Mouse (Mus musculus) neural tube, embryonic 15.5 days (tissue): ENCODE data around the gene Actl10. TPM values are rescaled to one million over a fixed set of nuclear protein-coding genes. Genes with fewer than 3 reads are reported as not detected.

ENCODE experiments used
- ATAC-seq: fragments of 200-750 bp; cut with Nextera tagmentation; 2 replicates; pipeline ENCODE4 v1.8.0; 2017; ENCODE audit warnings: mild to moderate bottlenecking, moderate TSS enrichment, moderate library complexity; ENCODE audit not compliant: low FRiP score
- H3K27ac ChIP-seq: fragments of 300-500 bp; sonication (generic); replicated peaks from 2 replicates; pipeline ENCODE4 v1.5.1; 2015; ENCODE audit warnings: mild to moderate bottlenecking, inconsistent platforms
- H3K27me3 ChIP-seq: fragments of 300-500 bp; sonication (generic); replicated peaks from 2 replicates; pipeline ENCODE4 v1.6.1; 2015; ENCODE audit warnings: inconsistent platforms
- H3K36me3 ChIP-seq: fragments of 300-500 bp; sonication (generic); 2 replicates; pipeline ENCODE4 v1.6.1; 2015; ENCODE audit warnings: inconsistent platforms
- H3K4me1 ChIP-seq: fragments of 300-500 bp; sonication (generic); 2 replicates; pipeline ENCODE4 v1.6.1; 2015; ENCODE audit warnings: inconsistent platforms
- H3K4me2 ChIP-seq: fragments of 300-500 bp; sonication (generic); 2 replicates; pipeline ENCODE4 v1.6.1; 2015; ENCODE audit warnings: inconsistent platforms, mild to moderate bottlenecking, moderate library complexity
- H3K4me3 ChIP-seq: fragments of 300-500 bp; sonication (generic); replicated peaks from 2 replicates; pipeline ENCODE4 v1.5.1; 2015; ENCODE audit warnings: mild to moderate bottlenecking, inconsistent platforms
- H3K9ac ChIP-seq: fragments of 300-500 bp; sonication (generic); replicated peaks from 2 replicates; pipeline ENCODE4 v1.6.1; 2015; ENCODE audit warnings: mild to moderate bottlenecking, inconsistent platforms
- H3K9me3 ChIP-seq: fragments of 300-500 bp; sonication (generic); replicated peaks from 2 replicates; pipeline ENCODE4 v1.6.1; 2016; ENCODE audit warnings: inconsistent platforms
- WGBS: fragments of 180-500 bp; shearing (Covaris S2); methylation state at CpG from one replicate; pipeline ENCODE4 v1.1.7; 2015; ENCODE audit warnings: mixed read lengths; 5-methylcytosine and 5-hydroxymethylcytosine counted together
- polyA plus RNA-seq: library from polyadenylated mRNA; unstranded; fragments of >200 nt; fragmentation: Nextera tagmentation; extraction: Ambion mirVana; gene quantifications from 2 replicates; pipeline ENCODE4 v1.2.1, GENCODE M21; 2015

The Actl10 gene
- polyA plus RNA-seq, 1 experiment from 2014 or later: 0.63 TPM

DNA sequence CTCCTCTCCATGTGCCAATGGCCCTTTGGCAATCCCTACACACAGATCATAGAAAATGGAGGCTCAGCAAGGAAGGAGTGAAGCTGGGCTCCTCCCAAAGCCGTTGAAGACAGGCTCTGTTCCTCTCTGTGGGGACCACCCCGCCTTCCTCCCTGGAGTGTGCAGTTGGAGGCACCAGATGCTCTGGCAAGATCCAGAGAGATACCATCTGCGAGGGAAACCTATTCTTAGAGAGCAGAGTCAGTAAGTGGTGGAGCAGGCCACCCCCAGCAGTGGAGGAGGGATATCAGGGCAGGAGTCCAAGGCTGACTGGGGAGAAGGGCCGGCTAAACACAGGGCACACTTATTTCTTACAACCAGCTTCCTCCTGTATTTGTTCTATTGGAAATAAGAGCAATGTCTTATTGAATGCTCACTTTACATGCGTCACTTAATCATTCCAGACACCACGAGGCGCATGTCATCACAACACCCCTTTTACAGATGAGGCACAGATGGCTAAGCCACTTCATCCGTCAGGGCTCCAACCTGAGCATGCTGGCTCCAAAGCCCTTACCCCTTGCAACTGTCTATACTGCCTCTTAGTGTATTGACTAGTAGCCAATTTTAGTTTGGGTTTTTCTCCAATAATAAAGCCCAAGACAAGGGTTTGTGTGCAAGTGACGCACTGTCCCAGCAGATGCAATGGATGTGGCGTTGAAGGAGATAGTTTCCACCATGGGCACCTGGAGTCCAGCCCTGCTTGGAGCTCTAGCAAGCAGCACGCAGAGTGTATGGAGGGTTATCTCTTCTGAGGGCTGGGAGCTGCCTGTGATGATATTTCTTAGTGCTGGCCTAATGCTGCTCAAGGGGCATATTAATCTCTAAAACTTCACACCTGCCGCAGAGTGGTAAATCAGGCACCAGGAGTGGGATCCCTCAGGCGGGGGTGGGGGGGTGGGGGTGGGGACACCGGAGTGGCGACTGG is 32.6 kb downstream of the Actl10 start:
- H3K27ac ChIP-seq: no peak overlapping the region
- H3K4me2 ChIP-seq: no peak overlapping the region
- ATAC-seq: peak; percentile 67; the same call in 1 of the 2 replicates

DNA sequence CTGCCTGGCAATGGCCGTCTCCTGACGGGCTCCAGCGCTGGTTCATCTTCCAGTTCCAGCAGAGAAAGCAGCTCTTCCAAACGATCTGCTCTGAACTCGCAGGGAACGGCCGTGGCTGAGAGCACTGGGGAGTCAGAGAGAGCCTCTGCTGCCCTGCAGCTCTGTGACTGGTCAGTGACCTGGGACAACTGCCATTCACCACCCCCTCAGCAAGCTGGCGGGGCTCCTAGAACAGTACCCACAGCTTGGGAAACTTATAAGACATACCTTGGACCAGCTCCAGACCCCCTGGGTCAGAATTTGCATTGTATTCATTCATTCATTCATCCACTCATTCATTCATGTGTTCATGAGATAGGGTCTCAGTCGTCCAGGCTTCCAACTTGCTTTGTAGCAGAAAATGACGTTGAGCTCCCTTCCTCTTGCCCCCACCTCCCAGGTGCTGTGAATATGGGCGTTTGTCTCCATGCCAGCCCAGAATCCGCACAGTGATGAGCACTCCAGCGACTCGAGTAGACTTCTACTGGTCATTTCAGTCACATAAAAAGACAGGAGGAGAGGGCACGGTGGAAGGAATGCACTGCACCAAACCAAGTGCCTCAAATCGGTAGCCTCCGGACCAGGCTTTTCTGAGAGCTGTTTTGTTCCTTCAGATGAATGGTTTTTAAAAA is 33.5 kb downstream of the Actl10 start:
- ATAC-seq: no peak
- H3K9ac ChIP-seq: no peak overlapping the region
- no peaks in the 10 kb centered on the region for H3K9me3 ChIP-seq
- H3K4me1 ChIP-seq: peaks cover 18% of the 10 kb centered on the region
- H3K4me2 ChIP-seq: no peak overlapping the region
- H3K27ac ChIP-seq: no peak overlapping the region
- WGBS: 49% methylated on average over 17 of the region's 17 CpGs
- H3K27me3 ChIP-seq: no peaks in the 10 kb centered on the region
- H3K4me3 ChIP-seq: no peak overlapping the region
- peaks cover 7% of the 10 kb centered on the region; the same call in 1 of the 2 replicates for H3K36me3 ChIP-seq

More for the DNA sequence above, 32.6 kb downstream of the Actl10 start:
- WGBS: 43% methylated on average over 15 of the region's 15 CpGs
- H3K4me3 ChIP-seq: no peak overlapping the region
- H3K27me3 ChIP-seq: no peaks in the 10 kb centered on the region
- H3K36me3 ChIP-seq: peaks cover 7% of the 10 kb centered on the region; the same call in 1 of the 2 replicates
- H3K9me3 ChIP-seq: no peaks in the 10 kb centered on the region
- H3K9ac ChIP-seq: no peak overlapping the region
- H3K4me1 ChIP-seq: peaks cover 18% of the 10 kb centered on the region

DNA sequence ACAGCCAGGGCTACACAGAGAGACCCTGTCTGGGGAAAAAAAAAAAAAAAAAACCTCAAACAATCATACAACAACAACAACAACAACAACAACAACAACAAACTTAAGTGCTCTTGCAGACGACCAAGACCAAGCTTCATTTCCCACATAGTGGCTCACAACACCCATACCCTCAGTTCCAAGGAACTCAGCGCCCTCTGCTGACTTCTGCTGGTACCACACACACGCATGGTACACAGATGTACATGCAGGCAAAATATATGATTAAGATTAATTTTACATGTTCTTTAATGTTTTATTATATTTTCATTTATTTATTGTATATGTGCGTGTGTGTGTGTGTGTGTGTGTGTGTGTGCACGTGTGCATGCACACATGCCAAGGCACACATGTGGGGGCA is 34.8 kb downstream of the Actl10 start:
- H3K4me2 ChIP-seq: no peak overlapping the region
- ATAC-seq: no peak
- no peaks in the 10 kb centered on the region for H3K27me3 ChIP-seq
- H3K27ac ChIP-seq: no peak overlapping the region
- no peaks in the 10 kb centered on the region for H3K9me3 ChIP-seq
- H3K4me1 ChIP-seq: peaks cover 18% of the 10 kb centered on the region
- 76% methylated on average over 5 of the region's 5 CpGs for WGBS
- peaks cover 7% of the 10 kb centered on the region; the same call in 1 of the 2 replicates for H3K36me3 ChIP-seq
- H3K4me3 ChIP-seq: no peak overlapping the region
- H3K9ac ChIP-seq: no peak overlapping the region

DNA sequence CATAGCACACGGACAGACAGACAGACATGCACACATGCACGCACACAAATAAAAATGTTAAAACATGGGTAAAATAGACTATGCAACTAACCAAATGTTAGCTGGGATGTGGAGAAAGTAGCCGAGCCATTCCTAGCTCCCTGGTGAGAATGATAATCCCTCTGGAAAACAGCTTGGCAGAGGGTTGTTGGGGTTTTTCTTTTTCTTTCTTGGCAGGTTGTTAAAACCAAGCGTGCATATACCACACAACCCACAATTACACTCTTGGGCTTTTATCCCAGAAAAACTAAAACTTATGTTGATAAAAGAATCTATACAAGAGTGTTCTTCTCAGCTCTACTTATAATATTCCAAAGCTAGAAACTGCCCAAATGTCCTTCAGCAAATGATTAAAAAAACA is 37.5 kb downstream of the Actl10 start:
- whole genome bisulfite sequencing: 84% methylated on average over 4 of the region's 4 CpGs
- H3K36me3 ChIP-seq: peaks cover 12% of the 10 kb centered on the region

DNA sequence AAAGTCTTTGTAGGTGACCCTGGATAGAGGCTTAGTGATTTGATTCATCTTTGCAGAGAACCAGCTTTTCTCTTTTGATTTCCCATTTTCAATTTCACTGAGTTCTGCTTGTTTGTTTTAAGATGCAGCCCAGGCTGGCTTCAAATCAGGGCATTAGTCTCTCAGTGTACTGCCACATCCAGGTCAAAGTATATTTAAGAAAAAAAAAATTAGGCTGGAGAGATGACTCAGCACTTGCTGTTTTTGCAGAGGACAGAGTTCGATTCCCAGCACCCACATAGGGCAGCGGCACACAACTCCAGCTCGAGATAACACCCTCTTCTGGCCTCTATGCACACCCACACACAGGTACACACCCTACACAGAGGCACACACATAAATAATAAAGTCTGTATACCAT is 39.7 kb downstream of the Actl10 start:
- H3K27ac ChIP-seq: no peak overlapping the region
- H3K9me3 ChIP-seq: no peaks in the 10 kb centered on the region
- H3K4me3 ChIP-seq: no peak overlapping the region
- no peak for ATAC-seq
- no peaks in the 10 kb centered on the region for H3K27me3 ChIP-seq
- 88% methylated on average over 3 of the region's 3 CpGs for WGBS
- H3K9ac ChIP-seq: no peak overlapping the region
- H3K36me3 ChIP-seq: peaks cover 12% of the 10 kb centered on the region
- no peak overlapping the region for H3K4me2 ChIP-seq
- H3K4me1 ChIP-seq: no peaks in the 10 kb centered on the region

More for the DNA sequence above, 37.5 kb downstream of the Actl10 start:
- Histone ChIP-seq H3K9me3 (no peaks in the 10 kb centered on the region), H3K4me1 (peaks cover 15% of the 10 kb centered on the region), H3K4me2 (no peak overlapping the region), H3K9ac (no peak overlapping the region), H3K27me3 (no peaks in the 10 kb centered on the region), H3K27ac (no peak overlapping the region), H3K4me3 (no peak overlapping the region)
- ATAC-seq: no peak

DNA sequence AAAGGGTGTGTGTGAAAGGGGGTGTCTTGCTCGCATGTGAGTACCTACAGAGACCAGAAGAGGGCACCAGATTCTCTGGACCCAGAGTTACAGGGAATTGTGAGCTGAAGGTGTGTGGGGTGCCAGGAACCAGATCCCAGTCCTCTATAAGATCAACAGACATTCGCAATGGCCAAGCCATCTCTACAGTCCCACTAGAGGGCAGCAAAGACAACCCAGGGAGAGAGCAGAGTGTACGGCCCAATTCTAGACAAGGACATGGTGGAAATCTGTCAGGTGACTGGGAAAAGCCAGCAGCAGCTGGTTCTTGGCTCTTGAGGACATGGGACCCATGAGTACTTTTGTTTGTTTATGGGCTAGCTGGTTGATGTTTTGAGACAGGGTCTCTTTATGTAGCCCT is 41.4 kb downstream of the Actl10 start:
- Histone ChIP-seq H3K36me3 (peaks cover 5% of the 10 kb centered on the region; the same call in 1 of the 2 replicates), H3K4me2 (no peak overlapping the region), H3K27ac (no peak overlapping the region), H3K4me1 (no peaks in the 10 kb centered on the region), H3K9ac (no peak overlapping the region), H3K27me3 (no peaks in the 10 kb centered on the region), H3K4me3 (no peak overlapping the region), H3K9me3 (no peaks in the 10 kb centered on the region)
- WGBS: 69% methylated on average over 3 of the region's 3 CpGs
- no peak for ATAC-seq

DNA sequence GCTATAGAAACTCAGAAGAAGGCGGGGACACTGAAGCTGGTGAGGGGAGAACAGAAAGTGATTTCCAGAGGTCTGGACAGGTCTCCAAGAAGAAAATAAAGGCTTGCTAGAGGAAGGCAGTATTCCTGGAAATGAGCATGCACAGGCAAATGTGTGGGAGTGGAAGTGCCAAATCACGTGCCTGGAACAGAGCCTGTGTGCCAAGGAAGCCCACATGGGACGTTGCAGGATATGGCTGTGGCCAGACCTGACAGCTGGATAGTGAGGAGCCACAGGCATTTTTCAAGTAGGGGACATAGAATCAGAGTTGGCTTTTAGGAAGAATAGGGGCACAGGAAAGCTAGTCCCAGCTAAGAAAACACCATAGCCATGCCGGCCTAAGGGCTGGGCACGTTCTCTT is 44.2 kb downstream of the Actl10 start:
- no peaks in the 10 kb centered on the region for H3K9me3 ChIP-seq
- H3K9ac ChIP-seq: no peak overlapping the region
- no peak for ATAC-seq
- H3K27ac ChIP-seq: no peak overlapping the region
- no peak overlapping the region for H3K4me3 ChIP-seq
- H3K4me2 ChIP-seq: no peak overlapping the region
- no peaks in the 10 kb centered on the region for H3K4me1 ChIP-seq
- 80% methylated on average over 5 of the region's 5 CpGs for WGBS
- H3K27me3 ChIP-seq: no peaks in the 10 kb centered on the region
- H3K36me3 ChIP-seq: peaks cover 5% of the 10 kb centered on the region; the same call in 1 of the 2 replicates

DNA sequence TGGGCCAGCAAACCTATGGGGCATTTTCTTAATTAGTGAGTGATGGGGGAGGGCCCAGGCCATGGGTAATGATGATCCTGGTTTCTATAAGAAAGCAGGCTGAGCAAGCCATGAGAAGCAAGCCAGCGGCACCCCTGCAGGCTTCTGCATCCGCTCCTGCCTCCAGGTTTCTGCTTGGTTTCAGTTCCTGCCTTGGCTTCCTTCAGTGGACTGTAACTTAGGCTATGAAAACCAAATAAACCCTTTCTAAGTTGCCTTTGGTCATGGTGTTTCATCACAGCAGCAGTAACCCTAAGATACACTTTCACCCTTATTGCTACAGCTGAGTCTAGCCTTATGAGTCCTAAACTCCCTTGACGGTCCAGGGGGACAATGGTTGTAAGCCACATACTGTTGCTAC is 45.8 kb downstream of the Actl10 start:
- Histone ChIP-seq H3K9me3 (no peaks in the 10 kb centered on the region), H3K36me3 (peaks cover 5% of the 10 kb centered on the region; the same call in 1 of the 2 replicates), H3K4me1 (no peaks in the 10 kb centered on the region), H3K4me3 (no peak overlapping the region), H3K4me2 (no peak overlapping the region), H3K27ac (no peak overlapping the region), H3K27me3 (no peaks in the 10 kb centered on the region), H3K9ac (no peak overlapping the region)
- no peak for ATAC-seq
- WGBS: 84% methylated on average over 3 of the region's 3 CpGs

DNA sequence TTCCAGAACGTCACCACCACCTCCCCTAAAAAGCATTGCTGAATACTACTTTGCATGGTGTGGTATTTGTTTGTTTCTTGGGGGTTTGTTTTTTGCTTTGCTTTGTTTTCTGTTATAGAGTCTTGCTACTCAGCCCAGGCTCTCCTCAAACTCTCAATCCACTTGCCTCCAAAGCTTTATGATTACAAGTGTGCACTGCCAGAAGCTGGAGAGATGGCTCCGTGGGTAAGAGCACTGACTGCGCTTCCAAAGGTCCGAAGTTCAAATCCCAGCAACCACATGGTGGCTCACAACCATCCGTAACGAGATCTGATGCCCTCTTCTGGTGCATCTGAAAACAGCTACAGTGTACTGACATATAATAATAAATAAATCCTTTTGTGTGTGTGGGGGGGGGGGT is 49.0 kb downstream of the Actl10 start:
- 69% methylated on average over 6 of the region's 6 CpGs for WGBS
- no peak for ATAC-seq
- H3K4me1 ChIP-seq: peaks cover 16% of the 10 kb centered on the region
- H3K9ac ChIP-seq: no peak overlapping the region
- H3K27me3 ChIP-seq: no peaks in the 10 kb centered on the region
- no peaks in the 10 kb centered on the region for H3K9me3 ChIP-seq
- no peak overlapping the region for H3K27ac ChIP-seq
- H3K4me3 ChIP-seq: no peak overlapping the region
- H3K36me3 ChIP-seq: no peaks in the 10 kb centered on the region
- no peak overlapping the region for H3K4me2 ChIP-seq

DNA sequence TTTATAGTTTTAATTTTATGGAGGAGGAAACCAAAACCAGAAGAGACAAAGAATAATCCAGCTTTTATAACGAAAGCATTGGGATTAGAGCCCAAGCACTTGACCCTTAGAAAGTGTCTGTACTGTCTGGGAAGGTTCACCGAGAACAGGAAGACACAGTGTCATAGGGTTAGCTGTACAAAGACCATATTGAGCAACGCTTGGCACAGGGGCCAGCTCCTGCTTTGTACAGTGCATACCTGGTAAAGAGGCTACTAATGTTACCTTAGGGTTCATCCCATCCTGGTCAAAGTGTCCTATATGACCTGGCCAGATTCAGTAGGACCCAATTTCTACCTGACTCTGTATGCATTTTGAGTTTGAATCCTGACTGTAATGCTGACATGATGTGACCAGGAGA is 49.7 kb downstream of the Actl10 start:
- Histone ChIP-seq H3K4me1 (peaks cover 16% of the 10 kb centered on the region), H3K4me3 (no peak overlapping the region), H3K36me3 (no peaks in the 10 kb centered on the region), H3K9me3 (no peaks in the 10 kb centered on the region), H3K27ac (no peak overlapping the region), H3K9ac (no peak overlapping the region), H3K27me3 (no peaks in the 10 kb centered on the region), H3K4me2 (no peak overlapping the region)
- no peak for ATAC-seq
- 75% methylated on average over 3 of the region's 3 CpGs for WGBS
